Mouse (Mus musculus): Measurements from ENCODE around the gene Nfyc. TPM values are rescaled to one million over a fixed set of nuclear protein-coding genes. Genes with fewer than 3 reads are reported as not detected.

The Nfyc gene
- 10 to 100 TPM; 48.7 to 49.1 TPM for total RNA-seq (2021)

GRCm38 (mm10) chr4:120831472-120831871 is at the start of gene Nfyc:
TSS of gene Nfyc (minus strand) at chr4:120831572.
- DNase-seq (ENCODE audit: extremely low spot score in 1 of 2, low spot score in 1 of 2): no peak

GRCm38 (mm10) chr4:120880731-120881432 is 49.5 kb upstream of the Nfyc start:
- DNase-seq (ENCODE audit: extremely low spot score in 1 of 2, low spot score in 1 of 2): no peak

GRCm38 (mm10) chr4:120879386-120879785 is 48.0 kb upstream of the Nfyc start:
- no peak for DNase-seq (ENCODE audit: extremely low spot score in 1 of 2, low spot score in 1 of 2)

GRCm38 (mm10) chr4:120878728-120879127 is 47.4 kb upstream of the Nfyc start:
- no peak for DNase-seq (ENCODE audit: extremely low spot score in 1 of 2, low spot score in 1 of 2)

GRCm38 (mm10) chr4:120875961-120876360 is 44.6 kb upstream of the Nfyc start:
- DNase-seq (ENCODE audit: extremely low spot score in 1 of 2, low spot score in 1 of 2): no peak

- DNase-seq (ENCODE audit: extremely low spot score in 1 of 2, low spot score in 1 of 2): no peak
Measured at GRCm38 (mm10) chr4:120870262-120870748, 38.9 kb upstream of the Nfyc start.

GRCm38 (mm10) chr4:120868988-120869387 is 37.6 kb upstream of the Nfyc start:
- no peak for DNase-seq (ENCODE audit: extremely low spot score in 1 of 2, low spot score in 1 of 2)

- DNase-seq (ENCODE audit: extremely low spot score in 1 of 2, low spot score in 1 of 2): no peak
Measured at GRCm38 (mm10) chr4:120868246-120868645, 36.9 kb upstream of the Nfyc start.

GRCm38 (mm10) chr4:120866211-120866610 is 34.8 kb upstream of the Nfyc start:
- no peak for DNase-seq (ENCODE audit: extremely low spot score in 1 of 2, low spot score in 1 of 2)

- no peak for DNase-seq (ENCODE audit: extremely low spot score in 1 of 2, low spot score in 1 of 2)
Measured at GRCm38 (mm10) chr4:120859865-120860264, 28.5 kb upstream of the Nfyc start.

- no peak for DNase-seq (ENCODE audit: extremely low spot score in 1 of 2, low spot score in 1 of 2)
Measured at GRCm38 (mm10) chr4:120856376-120856775, 25.0 kb upstream of the Nfyc start.

- no peak for DNase-seq (ENCODE audit: extremely low spot score in 1 of 2, low spot score in 1 of 2)
Measured at GRCm38 (mm10) chr4:120855360-120856060, 24.1 kb upstream of the Nfyc start.

- DNase-seq (ENCODE audit: extremely low spot score in 1 of 2, low spot score in 1 of 2): peak in 1 of 2 experiments; percentile 38
Measured at GRCm38 (mm10) chr4:120854588-120855319, 23.4 kb upstream of the Nfyc start, which contains the start of gene Rims3. TSS of gene Rims3 (plus strand) at chr4:120854816.

- peak in 1 of 2 experiments; percentile 90 for DNase-seq (ENCODE audit: extremely low spot score in 1 of 2, low spot score in 1 of 2)
Measured at GRCm38 (mm10) chr4:120850946-120851345, 19.6 kb upstream of the Nfyc start.

GRCm38 (mm10) chr4:120849451-120849850 is 18.1 kb upstream of the Nfyc start:
- no peak for DNase-seq (ENCODE audit: extremely low spot score in 1 of 2, low spot score in 1 of 2)

- no peak for DNase-seq (ENCODE audit: extremely low spot score in 1 of 2, low spot score in 1 of 2)
Measured at GRCm38 (mm10) chr4:120848909-120849308, 17.5 kb upstream of the Nfyc start.

- DNase-seq (ENCODE audit: extremely low spot score in 1 of 2, low spot score in 1 of 2): no peak
Measured at GRCm38 (mm10) chr4:120845098-120845497, 13.7 kb upstream of the Nfyc start.

- DNase-seq (ENCODE audit: extremely low spot score in 1 of 2, low spot score in 1 of 2): no peak
Measured at GRCm38 (mm10) chr4:120844423-120845082, 13.2 kb upstream of the Nfyc start.

GRCm38 (mm10) chr4:120841342-120841741 is 10.0 kb upstream of the Nfyc start:
- no peak for DNase-seq (ENCODE audit: extremely low spot score in 1 of 2, low spot score in 1 of 2)

GRCm38 (mm10) chr4:120830767-120831166 is 605 bp downstream of the Nfyc start:
- no peak for DNase-seq (ENCODE audit: extremely low spot score in 1 of 2, low spot score in 1 of 2)

Measured in layer of hippocampus, postnatal 25 days (tissue).